Mouse (Mus musculus) G1E (cell line): ENCODE measurements around the gene Proz.

Experiments used
- CTCF ChIP-seq: IDR thresholded peaks from 2 replicates; pipeline ENCODE4 v1.5.1; 2012; ENCODE audit warnings: low read depth, low read length, inconsistent platforms, mixed read lengths
- TAL1 ChIP-seq: conservative IDR thresholded peaks from 2 replicates; pipeline ENCODE4 v1.6.1; 2012; ENCODE audit warnings: low read depth, low read length, inconsistent platforms, mixed read lengths

DNA sequence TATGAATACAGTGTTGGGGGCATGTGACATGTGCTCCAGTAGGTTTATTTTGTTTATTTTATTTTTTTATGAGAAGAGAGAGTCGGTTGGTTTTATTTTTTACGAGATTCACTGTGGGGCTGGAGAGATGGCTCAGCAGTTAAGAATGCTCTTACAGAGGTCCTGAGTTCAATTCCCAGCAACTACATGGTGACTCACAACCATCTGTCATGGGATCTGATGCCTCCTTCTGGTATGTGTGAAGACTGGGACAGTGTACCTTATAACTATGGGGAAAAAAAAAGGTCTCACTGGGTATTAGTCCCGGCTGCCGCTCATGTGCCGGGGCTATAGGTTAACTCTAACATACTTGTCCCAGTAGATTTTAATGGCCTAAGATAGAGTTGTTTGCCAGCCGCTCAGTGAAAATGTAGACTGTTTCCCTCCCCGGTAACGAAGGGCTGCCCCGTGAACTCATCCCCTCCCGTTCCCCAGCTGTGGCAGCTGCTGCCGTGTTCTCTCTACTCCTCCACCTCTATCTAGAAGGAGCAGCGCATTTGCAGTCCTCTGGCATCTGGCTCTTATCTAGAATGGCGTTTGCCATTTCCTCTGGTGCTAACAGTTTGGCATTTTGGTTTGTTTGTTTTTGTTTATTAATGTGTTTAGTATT lies 47.4 kb downstream of the Proz start:
- no peak for TF ChIP-seq CTCF
- peak; percentile 56 for TF ChIP-seq TAL1
